Mouse (Mus musculus) cortical plate, adult 2 months (tissue): Measurements from ENCODE around the gene Prpsap1. TPM values are rescaled to one million over a fixed set of nuclear protein-coding genes. Genes with fewer than 3 reads are reported as not detected.
"Not testable (repeated sequence)": the region's sequence is repeated elsewhere in the genome, so short reads cannot be mapped to it uniquely, and the experiment has no call there.

ENCODE experiments used
- H3K27ac ChIP-seq: fragments of 200-500 bp; 2 replicates; pipeline ENCODE4 v1.5.1; 2012; ENCODE audit warnings: low read length, control low read depth, inconsistent platforms; ENCODE audit not compliant: insufficient read depth
- H3K4me1 ChIP-seq: fragments of 200-500 bp; 2 replicates; pipeline ENCODE4 v1.6.1; 2011; ENCODE audit warnings: low read length; ENCODE audit not compliant: control insufficient read depth, insufficient read depth
- H3K4me3 ChIP-seq: fragments of 200-500 bp; 2 replicates; pipeline ENCODE4 v1.5.1; 2011; ENCODE audit warnings: mild to moderate bottlenecking, low read length, control low read depth; ENCODE audit not compliant: insufficient read depth
- CTCF ChIP-seq: fragments of 200-500 bp; IDR thresholded peaks from 2 replicates; pipeline ENCODE4 v1.5.1; 2011; ENCODE audit warnings: mild to moderate bottlenecking, control low read depth, low read length; ENCODE audit not compliant: insufficient read depth; ENCODE audit errors: extremely low read depth
- POLR2A ChIP-seq: fragments of 200-500 bp; IDR thresholded peaks from 2 replicates; pipeline ENCODE4 v1.6.1; 2011; ENCODE audit warnings: mild to moderate bottlenecking, low read length, control low read depth; ENCODE audit not compliant: insufficient read depth; ENCODE audit errors: extremely low read depth
- polyA plus RNA-seq: library from polyadenylated mRNA; depleted of rRNA; stranded (reverse); fragments of >200 nt; gene quantifications from 2 replicates; pipeline ENCODE4 v1.2.3, GENCODE M21; 2012

Gene Prpsap1
- polyA plus RNA-seq, 1 experiment: 89.0 TPM

DNA sequence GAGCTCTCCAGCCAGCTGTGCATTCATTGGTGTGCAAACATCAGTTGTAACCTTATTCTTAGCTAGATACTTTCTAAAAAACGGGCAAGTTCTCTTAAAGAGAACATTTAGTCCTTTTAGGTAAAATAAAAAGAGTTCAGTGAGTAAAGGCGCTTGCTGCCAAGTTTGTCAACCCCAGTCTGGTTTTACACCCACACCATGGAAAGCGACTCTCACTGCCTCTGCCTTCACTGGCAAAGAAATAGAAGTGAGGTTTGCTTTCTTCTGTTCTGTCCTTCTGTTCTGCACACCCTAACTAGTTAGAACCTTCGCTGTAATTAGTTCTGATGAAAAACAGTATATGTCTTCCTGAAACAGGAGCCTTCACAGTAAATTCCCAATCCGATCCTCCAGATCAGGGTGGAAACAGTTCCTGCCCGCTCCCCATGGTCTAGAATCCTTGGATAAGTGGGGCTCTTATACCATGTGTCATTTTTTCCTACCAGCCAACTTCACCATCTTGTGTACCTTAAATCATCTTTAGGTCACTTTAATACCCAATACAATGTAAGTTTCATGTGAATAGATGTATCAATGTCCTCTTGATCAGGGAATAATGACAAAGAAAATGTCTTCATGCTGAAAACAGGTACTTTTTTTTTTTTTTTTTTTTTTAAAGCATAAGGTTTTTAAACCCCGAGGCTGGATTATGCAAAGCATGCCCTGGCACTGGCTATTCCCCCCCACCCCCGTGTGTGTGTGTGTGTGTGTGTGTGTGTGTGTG lies 61.2 kb downstream of the Prpsap1 start:
- TF ChIP-seq POLR2A (no peak), CTCF (no peak)
- H3K4me1 ChIP-seq: peaks cover 5% of the 10 kb centered on the region
- H3K27ac ChIP-seq: no peak overlapping the region
- H3K4me3 ChIP-seq: no peak overlapping the region

DNA sequence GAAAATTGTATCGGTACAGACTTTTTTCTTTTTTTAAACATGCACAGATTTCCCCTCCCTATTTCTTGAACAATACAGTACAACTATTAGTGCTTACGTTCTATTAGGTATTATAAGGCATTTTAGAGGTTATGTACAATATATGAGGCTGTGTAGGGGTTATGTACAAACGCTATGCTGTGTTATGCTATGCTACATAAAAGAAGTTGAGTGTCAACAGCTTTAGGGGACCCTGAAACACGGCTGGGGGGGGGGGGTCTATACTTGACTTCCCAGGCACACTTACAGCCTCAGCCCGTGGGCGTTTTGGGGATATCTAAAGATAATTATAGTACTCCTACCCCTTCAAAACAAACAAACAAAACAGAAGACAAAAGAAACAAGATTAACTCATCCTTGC lies 61.9 kb downstream of the Prpsap1 start:
- TF ChIP-seq POLR2A (no peak), CTCF (no peak)
- no peak overlapping the region for H3K27ac ChIP-seq
- H3K4me1 ChIP-seq: peaks cover 4% of the 10 kb centered on the region
- H3K4me3 ChIP-seq: no peak overlapping the region

DNA sequence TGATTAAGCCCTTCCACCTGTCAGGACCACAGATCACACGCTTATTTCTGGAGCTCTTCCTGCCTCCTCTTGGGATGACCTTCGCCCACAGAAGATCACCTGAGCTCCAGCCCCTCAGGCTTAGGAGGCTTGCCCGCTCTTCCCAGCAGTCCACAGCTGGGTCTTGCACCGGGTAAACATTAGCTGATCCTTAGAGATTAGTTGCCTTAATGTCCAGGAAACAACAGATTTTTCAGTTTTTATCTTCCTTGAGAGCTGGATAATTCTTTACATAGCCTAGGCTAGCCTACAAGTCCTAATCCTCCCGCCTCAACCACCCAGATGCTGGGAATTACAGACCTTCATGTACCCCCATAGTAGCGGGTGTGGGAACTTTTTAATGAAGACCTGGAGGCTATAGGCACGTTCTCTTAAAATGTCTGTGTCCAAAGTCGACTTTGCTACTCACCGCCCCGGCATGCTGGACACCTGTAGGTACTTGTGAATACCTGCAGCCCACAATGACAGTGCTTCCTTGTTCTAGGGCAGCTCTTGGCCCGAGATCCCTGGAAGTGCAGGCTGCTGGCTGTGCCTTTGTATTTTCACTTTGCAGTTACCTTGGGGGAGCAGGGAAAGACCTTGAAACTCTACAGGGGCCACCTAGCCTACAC lies 62.4 kb downstream of the Prpsap1 start:
- Histone ChIP-seq H3K27ac (no peak overlapping the region), H3K4me3 (no peak overlapping the region), H3K4me1 (peaks cover 3% of the 10 kb centered on the region)
- TF ChIP-seq POLR2A (no peak), CTCF (no peak)

DNA sequence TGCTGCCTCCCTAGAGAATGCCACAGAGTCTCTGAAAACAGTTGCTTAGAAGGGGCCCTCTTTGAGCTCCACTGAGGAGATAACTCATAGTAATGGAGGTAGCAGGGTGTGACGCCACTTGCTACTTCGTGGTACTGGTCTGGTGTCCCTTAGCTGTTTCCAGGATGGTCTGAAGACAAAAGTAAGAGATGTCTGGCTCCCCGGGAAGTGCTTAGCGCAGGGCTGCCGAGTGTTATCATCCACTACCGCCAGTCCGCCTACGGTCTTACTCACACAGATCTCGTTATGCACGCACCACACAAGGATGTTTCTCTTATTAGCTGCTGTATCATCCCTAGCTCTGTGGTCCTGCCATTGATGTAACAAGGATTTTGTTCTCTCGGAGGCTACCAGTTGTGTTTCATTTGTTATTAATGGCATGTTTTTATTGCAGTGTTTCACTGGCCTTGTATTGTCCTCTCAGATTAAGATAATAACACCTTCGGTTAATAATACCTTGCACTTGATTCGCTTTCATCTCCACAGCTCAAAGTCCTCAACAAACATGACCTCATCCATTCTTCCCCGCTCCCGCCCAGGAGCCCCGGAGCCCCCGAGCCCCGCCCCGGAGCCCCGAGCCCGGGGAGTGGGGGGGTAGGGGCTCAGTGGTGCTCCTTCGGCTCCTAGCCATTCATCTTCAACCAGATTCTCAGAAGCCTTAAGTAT lies 63.1 kb downstream of the Prpsap1 start:
- TF ChIP-seq POLR2A: no peak
- no peak for TF ChIP-seq CTCF
- Histone ChIP-seq H3K4me3 (no peak overlapping the region), H3K4me1 (peaks cover 3% of the 10 kb centered on the region), H3K27ac (no peak overlapping the region)

DNA sequence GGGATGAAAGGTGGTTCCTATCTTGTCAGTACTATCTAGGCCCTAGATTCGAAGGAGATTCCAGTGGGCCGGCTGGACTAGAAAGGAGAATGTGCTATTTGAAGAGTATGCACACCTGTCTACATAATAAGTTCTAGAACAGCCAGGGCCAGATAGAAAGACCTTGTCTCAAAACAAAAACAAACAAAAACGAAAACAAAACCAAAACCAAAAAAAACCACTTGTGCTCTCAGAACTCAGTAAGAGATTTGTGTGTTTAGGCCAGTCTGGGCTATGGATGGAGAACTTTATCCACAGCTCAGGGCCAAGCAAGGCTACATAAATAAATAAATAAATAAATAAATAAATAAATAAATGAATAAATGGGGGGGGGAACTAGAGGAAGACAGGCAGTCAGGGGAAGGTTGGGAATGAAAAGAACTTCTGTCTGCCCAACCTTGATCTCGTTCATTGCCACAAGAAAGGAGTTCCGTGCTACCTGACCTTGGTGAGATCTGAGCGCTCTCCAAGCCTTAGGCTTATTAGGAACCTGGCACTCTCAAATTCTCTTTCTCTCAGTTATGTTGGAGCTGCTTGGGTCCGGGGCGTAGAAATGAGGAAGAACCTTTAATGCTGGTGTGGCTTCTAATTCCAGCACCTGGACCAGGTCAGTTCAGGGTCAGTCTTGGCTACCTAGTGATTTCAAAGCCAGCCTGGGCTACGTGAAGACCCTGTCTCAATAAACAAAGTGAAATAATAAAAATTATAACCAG lies 64.0 kb downstream of the Prpsap1 start:
- Histone ChIP-seq H3K4me3 (no peak overlapping the region), H3K27ac (no peak overlapping the region), H3K4me1 (peaks cover 2% of the 10 kb centered on the region)
- TF ChIP-seq POLR2A (no peak), CTCF (no peak)

DNA sequence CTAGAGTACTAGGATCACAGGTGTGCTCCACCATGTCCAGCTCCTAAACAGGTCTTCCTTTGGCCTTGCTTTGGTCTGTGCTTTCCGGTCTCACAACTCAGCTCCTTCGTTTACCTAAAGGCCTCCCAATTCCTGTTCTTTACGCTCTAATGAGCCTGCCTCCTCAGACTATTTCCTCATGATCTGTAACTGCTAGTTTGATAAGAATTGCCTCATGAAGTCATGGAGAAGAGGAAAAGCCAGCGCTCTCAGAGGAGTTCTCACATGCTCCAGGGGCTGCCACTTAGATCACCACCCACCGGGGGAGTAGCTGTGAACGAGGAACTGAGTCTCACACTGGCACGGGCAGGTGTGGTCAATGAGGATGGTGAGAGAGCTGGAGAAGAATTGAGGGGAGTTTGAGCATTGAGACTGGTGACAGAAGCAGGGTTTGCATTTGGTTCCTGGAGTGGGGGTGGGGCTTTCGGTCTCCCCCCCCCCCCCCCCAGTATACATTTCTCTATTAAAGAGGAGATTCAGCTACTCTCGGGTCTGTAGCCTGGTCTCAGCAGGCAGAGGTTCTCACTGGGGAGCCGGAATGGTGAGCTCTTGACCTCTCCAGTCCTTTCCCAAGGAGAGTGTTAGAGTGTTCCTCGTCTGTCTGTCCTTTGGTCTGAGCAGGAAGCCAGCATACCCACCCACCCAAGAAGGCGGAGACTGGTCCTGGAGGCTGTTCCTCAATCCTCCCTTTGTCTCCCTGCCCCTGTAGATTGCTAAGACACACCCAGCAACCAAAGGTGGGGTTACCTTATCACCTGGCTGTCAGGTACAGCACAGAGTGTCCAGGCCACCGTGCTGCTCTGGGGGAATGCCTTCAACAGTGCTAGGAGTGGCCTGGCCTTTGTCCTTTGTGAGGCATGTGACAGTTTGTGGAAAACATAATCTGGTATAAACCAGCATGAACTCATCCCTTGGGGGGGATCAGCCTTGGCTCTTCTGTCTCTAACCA lies 64.8 kb downstream of the Prpsap1 start:
- H3K4me3 ChIP-seq: no peak overlapping the region
- no peak for TF ChIP-seq CTCF
- no peak for TF ChIP-seq POLR2A
- H3K4me1 ChIP-seq: peaks cover 2% of the 10 kb centered on the region

DNA sequence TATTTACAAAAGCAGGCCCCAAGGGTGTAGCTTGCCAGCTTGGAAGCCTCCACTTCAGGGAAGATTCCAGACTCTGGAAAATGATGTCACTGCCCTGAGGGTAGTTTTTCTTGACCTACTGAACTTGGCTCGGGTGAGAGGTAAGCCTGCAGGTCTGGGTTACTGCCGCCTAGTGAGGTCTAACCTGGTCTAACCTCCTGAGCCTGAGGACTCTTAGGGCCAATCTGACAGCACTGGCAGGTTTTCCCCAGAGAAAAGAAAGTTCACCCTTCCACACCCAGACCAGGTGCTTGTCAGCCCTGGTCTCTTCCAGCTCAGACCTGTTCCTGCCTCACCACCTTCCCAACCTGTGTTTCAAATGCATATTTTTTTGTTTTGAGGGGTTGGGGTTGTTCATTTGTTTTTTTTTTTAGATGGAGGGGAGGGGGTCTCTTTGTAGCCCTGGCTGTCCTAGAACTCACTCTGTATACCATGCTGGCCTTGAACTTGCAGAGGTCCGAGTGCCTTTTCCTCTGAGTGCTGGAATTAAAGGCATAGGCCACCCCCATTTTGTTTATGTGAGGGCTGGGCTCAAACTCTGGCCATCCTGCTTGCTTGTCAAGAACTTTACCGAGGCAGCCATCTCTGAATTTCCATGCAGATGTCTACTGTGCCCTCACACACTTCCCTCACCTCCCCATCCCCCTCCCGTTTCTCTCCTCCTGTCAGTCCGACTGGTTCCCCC lies 67.0 kb downstream of the Prpsap1 start:
- no peak overlapping the region for H3K27ac ChIP-seq
- peaks cover 2% of the 10 kb centered on the region for H3K4me1 ChIP-seq
- H3K4me3 ChIP-seq: no peak overlapping the region
- no peak for TF ChIP-seq POLR2A
- no peak for TF ChIP-seq CTCF

More for the DNA sequence above, 64.8 kb downstream of the Prpsap1 start:
- H3K27ac ChIP-seq: no peak overlapping the region

DNA sequence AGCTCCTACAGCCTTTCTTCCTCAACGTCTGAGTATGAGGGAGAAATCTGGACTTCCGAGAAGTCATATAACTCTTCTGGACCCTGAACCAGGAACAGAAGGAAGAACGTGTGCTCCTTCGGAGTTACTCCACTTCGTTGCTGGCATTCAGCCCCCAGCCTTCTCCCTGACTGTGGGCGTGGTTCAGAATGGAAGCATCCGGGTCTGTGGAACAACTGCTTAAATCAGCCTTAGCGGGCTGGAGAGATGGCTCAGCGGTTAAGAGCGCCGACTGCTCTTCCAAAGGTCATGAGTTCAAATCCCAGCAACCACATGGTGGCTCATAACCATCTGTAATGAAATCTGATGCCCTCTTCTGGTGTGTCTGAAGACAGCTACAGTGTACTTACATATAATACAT lies 67.7 kb downstream of the Prpsap1 start:
- H3K4me3 ChIP-seq, H3K4me1 ChIP-seq, H3K27ac ChIP-seq: not testable (repeated sequence)
